Mouse (Mus musculus) MEL (cell line): ENCODE measurements at regions not wholly inside any gene's neighbourhood (a gene's known extent, or its start where the extent isn't known, plus 50 kb on each side); places are given as distances from the start of the nearest gene placed in this dataset.

Source experiments
- DNase-seq: peaks from one replicate; pipeline ENCODE4 v3.0.0; 2011; ENCODE audit warnings: low read depth, low spot score
- H3K27ac ChIP-seq: 2 replicates; pipeline ENCODE4 v1.5.1; 2012; ENCODE audit warnings: low read depth, mild to moderate bottlenecking, control low read depth, low read length, moderate library complexity; ENCODE audit not compliant: control insufficient read depth
- H3K27me3 ChIP-seq, 2 experiments: fragments of 150-350 bp in 1 of 2; sonication (generic) in 1 of 2; 2 replicates each; pipeline ENCODE4 v1.6.1; 2012; ENCODE audit warnings: low read length in 2 of 2, mild to moderate bottlenecking in 2 of 2, improper control_type of control experiment in 1 of 2, moderate library complexity in 1 of 2; ENCODE audit not compliant: insufficient read depth in 2 of 2, control insufficient read depth in 1 of 2
- H3K36me3 ChIP-seq, 2 experiments: 2 replicates each; pipeline ENCODE4 v1.6.1; 2012 to 2014; ENCODE audit warnings: low read length in 2 of 2, improper control_type of control experiment in 1 of 2, inconsistent platforms in 1 of 2, mild to moderate bottlenecking in 1 of 2; ENCODE audit not compliant: insufficient read depth in 2 of 2, control insufficient read depth in 1 of 2
- H3K4me1 ChIP-seq, 2 experiments: fragments of 150-350 bp in 1 of 2; sonication (generic) in 1 of 2; 2 replicates each; pipeline ENCODE4 v1.6.1; 2012; ENCODE audit warnings: low read length in 2 of 2, improper control_type of control experiment in 1 of 2, mild to moderate bottlenecking in 1 of 2; ENCODE audit not compliant: insufficient read depth in 2 of 2, control insufficient read depth in 1 of 2
- H3K4me3 ChIP-seq, 2 experiments: fragments of 150-350 bp in 1 of 2; sonication (generic) in 1 of 2; 2 replicates each; pipeline ENCODE4 v1.5.1; 2012; ENCODE audit warnings: low read depth in 2 of 2, low read length in 2 of 2, mild to moderate bottlenecking in 2 of 2, moderate library complexity in 2 of 2, control low read depth in 1 of 2, improper control_type of control experiment in 1 of 2; ENCODE audit not compliant: control insufficient read depth in 1 of 2, insufficient read depth in 1 of 2
- H3K79me2 ChIP-seq: 2 replicates; pipeline ENCODE4 v1.6.1; 2012; ENCODE audit warnings: mild to moderate bottlenecking, low read length, moderate library complexity; ENCODE audit not compliant: control insufficient read depth, poor library complexity, insufficient read depth
- H3K9ac ChIP-seq: 2 replicates; pipeline ENCODE4 v1.6.1; 2012; ENCODE audit warnings: low read depth, mild to moderate bottlenecking, control low read depth, low read length, moderate library complexity; ENCODE audit not compliant: control insufficient read depth, poor library complexity, severe bottlenecking
- H3K9me3 ChIP-seq: fragments of 150-350 bp; sonication (generic); replicated peaks from 2 replicates; pipeline ENCODE4 v1.6.1; 2012; ENCODE audit warnings: mild to moderate bottlenecking, low read length, improper control_type of control experiment, moderate library complexity; ENCODE audit not compliant: insufficient read depth
- CHD1 ChIP-seq: IDR thresholded peaks from 2 replicates; pipeline ENCODE4 v1.6.1; 2012; ENCODE audit warnings: low read depth, mild to moderate bottlenecking, inconsistent platforms, low read length, improper control_type of control experiment
- E2F4 ChIP-seq: IDR thresholded peaks from 2 replicates; pipeline ENCODE4 v1.6.1; 2011; ENCODE audit warnings: low read depth, low read length, improper control_type of control experiment, borderline replicate concordance
- ELF1 ChIP-seq: IDR thresholded peaks from 2 replicates; pipeline ENCODE4 v1.6.1; 2014; ENCODE audit warnings: low read depth, mild to moderate bottlenecking, inconsistent platforms, low read length, improper control_type of control experiment, moderate library complexity
- EP300 ChIP-seq, 2 experiments: IDR thresholded peaks; 2 replicates each; pipeline ENCODE4 v1.6.1; 2011; ENCODE audit warnings: improper control_type of control experiment in 2 of 2, low read length in 2 of 2, low read depth in 1 of 2, mild to moderate bottlenecking in 1 of 2
- ETS1 ChIP-seq: IDR thresholded peaks from 2 replicates; pipeline ENCODE4 v1.6.1; 2012; ENCODE audit warnings: low read depth, mild to moderate bottlenecking, inconsistent platforms, low read length, improper control_type of control experiment, moderate library complexity
- GABPA ChIP-seq: IDR thresholded peaks from 2 replicates; pipeline ENCODE4 v1.6.1; 2012; ENCODE audit warnings: low read depth, mild to moderate bottlenecking, inconsistent platforms, low read length, improper control_type of control experiment, moderate library complexity
- GATA1 ChIP-seq: IDR thresholded peaks from 2 replicates; pipeline ENCODE4 v1.6.1; 2011; ENCODE audit warnings: low read depth, low read length, improper control_type of control experiment
- HCFC1 ChIP-seq: IDR thresholded peaks from 2 replicates; pipeline ENCODE4 v1.6.1; 2012; ENCODE audit warnings: low read depth, mild to moderate bottlenecking, inconsistent platforms, low read length, improper control_type of control experiment, moderate library complexity
- KAT2A ChIP-seq: conservative IDR thresholded peaks from 2 replicates; pipeline ENCODE4 v1.6.1; 2012; ENCODE audit warnings: low read depth, low read length, improper control_type of control experiment, inconsistent platforms
- MAFK ChIP-seq: IDR thresholded peaks from 2 replicates; pipeline ENCODE4 v1.6.1; 2011; ENCODE audit warnings: low read depth, mild to moderate bottlenecking, low read length, improper control_type of control experiment, borderline replicate concordance
- MAX ChIP-seq: IDR thresholded peaks from 2 replicates; pipeline ENCODE4 v1.6.1; 2011; ENCODE audit warnings: low read length, improper control_type of control experiment
- MXI1 ChIP-seq: IDR thresholded peaks from 2 replicates; pipeline ENCODE4 v1.6.1; 2011; ENCODE audit warnings: mild to moderate bottlenecking, low read depth, low read length, improper control_type of control experiment
- MYB ChIP-seq: IDR thresholded peaks from 2 replicates; pipeline ENCODE4 v1.6.1; 2011; ENCODE audit warnings: mild to moderate bottlenecking, low read depth, low read length, improper control_type of control experiment
- MYC ChIP-seq: IDR thresholded peaks from 2 replicates; pipeline ENCODE4 v1.6.1; 2011; ENCODE audit warnings: low read depth, mild to moderate bottlenecking, low read length, improper control_type of control experiment, moderate library complexity
- POLR2AphosphoS2 ChIP-seq: IDR thresholded peaks from 2 replicates; pipeline ENCODE4 v1.6.1; 2011; ENCODE audit warnings: low read length, improper control_type of control experiment
- POLR2AphosphoS5 ChIP-seq: IDR thresholded peaks from 2 replicates; pipeline ENCODE4 v1.6.1; 2012; ENCODE audit warnings: low read depth, borderline replicate concordance, mild to moderate bottlenecking, inconsistent platforms, low read length, moderate library complexity, mixed read lengths
- RCOR1 ChIP-seq: IDR thresholded peaks from 2 replicates; pipeline ENCODE4 v1.6.1; 2012; ENCODE audit warnings: low read depth, mild to moderate bottlenecking, inconsistent platforms, low read length, improper control_type of control experiment
- SIN3A ChIP-seq: IDR thresholded peaks from 2 replicates; pipeline ENCODE4 v1.6.1; 2012; ENCODE audit warnings: low read length, improper control_type of control experiment, inconsistent platforms
- SMC3 ChIP-seq: IDR thresholded peaks from 2 replicates; pipeline ENCODE4 v1.6.1; 2011; ENCODE audit warnings: low read depth, low read length, improper control_type of control experiment
- TBP ChIP-seq: IDR thresholded peaks from 2 replicates; pipeline ENCODE4 v1.8.0; 2011; ENCODE audit warnings: low read depth, low read length, improper control_type of control experiment
- TCF12 ChIP-seq: IDR thresholded peaks from 2 replicates; pipeline ENCODE4 v1.6.1; 2014; ENCODE audit warnings: low read depth, mild to moderate bottlenecking, inconsistent platforms, low read length, improper control_type of control experiment, moderate library complexity
- UBTF ChIP-seq: IDR thresholded peaks from 2 replicates; pipeline ENCODE4 v1.6.1; 2012; ENCODE audit warnings: low read depth, mild to moderate bottlenecking, inconsistent platforms, low read length, improper control_type of control experiment, moderate library complexity, borderline replicate concordance; ENCODE audit not compliant: insufficient read depth
- USF1 ChIP-seq: IDR thresholded peaks from 2 replicates; pipeline ENCODE4 v1.6.1; 2014; ENCODE audit warnings: low read depth, mild to moderate bottlenecking, inconsistent platforms, low read length, improper control_type of control experiment, moderate library complexity
- USF2 ChIP-seq, 2 experiments: IDR thresholded peaks; 2 replicates each; pipeline ENCODE4 v1.6.1; 2011 to 2012; ENCODE audit warnings: improper control_type of control experiment in 2 of 2, low read length in 2 of 2, borderline replicate concordance in 1 of 2, inconsistent platforms in 1 of 2, low read depth in 1 of 2, mild to moderate bottlenecking in 1 of 2; ENCODE audit not compliant: insufficient read depth in 1 of 2

- no peaks in the 10 kb centered on the region for H3K27me3 ChIP-seq
- H3K27ac ChIP-seq, result no peak overlapping the region
- H3K36me3 ChIP-seq, result no peaks in the 10 kb centered on the region
- TF ChIP-seq TCF12 (no peak), UBTF (no peak)
- H3K4me1 ChIP-seq, result no peaks in the 10 kb centered on the region
- no peak for DNase-seq
- no peaks in the 10 kb centered on the region for H3K79me2 ChIP-seq
- no peak overlapping the region for H3K9ac ChIP-seq
- no peaks in the 10 kb centered on the region for H3K9me3 ChIP-seq
- H3K4me3 ChIP-seq, result no peak overlapping the region
Observed at GRCm38 (mm10) chr17:82606642-82607175, 608.4 kb upstream of the Pkdcc start.

DNA sequence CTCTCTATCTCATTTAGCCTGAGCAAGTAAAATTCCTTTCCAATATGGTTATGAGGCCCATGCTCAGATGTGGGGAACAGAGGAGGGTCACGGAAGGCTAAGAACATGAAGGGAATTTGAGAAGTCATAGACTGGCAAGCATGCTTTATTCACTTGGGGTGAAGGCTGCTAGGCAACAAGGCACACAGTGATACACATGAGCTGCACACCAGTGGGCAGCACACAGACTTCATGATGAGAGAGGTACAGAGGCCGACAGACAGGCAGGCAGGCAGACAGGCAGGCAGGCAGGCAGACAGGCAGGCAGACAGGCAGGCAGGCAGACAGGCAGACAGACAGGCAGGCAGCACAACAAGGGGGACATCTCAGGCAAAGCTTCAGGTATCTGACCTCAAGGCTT, 631.3 kb upstream of the Pkdcc start:
- Histone ChIP-seq H3K79me2 (no peaks in the 10 kb centered on the region), H3K9me3 (no peaks in the 10 kb centered on the region), H3K4me1 (no peaks in the 10 kb centered on the region), H3K9ac (no peak overlapping the region), H3K4me3 (no peak overlapping the region), H3K36me3 (no peaks in the 10 kb centered on the region), H3K27me3 (no peaks in the 10 kb centered on the region), H3K27ac (no peak overlapping the region)
- no peak for DNase-seq
- TF ChIP-seq RCOR1 (no peak), POLR2AphosphoS2 (no peak), GABPA (no peak), KAT2A (no peak), MAFK (no peak), E2F4 (no peak), ELF1 (no peak), TBP (no peak), UBTF (no peak), ETS1 (no peak), POLR2AphosphoS5 (no peak), HCFC1 (no peak)

GRCm38 (mm10) chr17:82533521-82533920, 681.6 kb upstream of the Pkdcc start:
- peak; percentile 89 for DNase-seq
- Histone ChIP-seq H3K27ac (peak overlapping the region; percentile 44), H3K9me3 (no peaks in the 10 kb centered on the region), H3K4me1 (peaks cover 5 to 8% of the 10 kb centered on the region in 2 experiments; a peak in 3 of 4 replicates), H3K79me2 (no peaks in the 10 kb centered on the region), H3K4me3 (no peak overlapping the region), H3K9ac (no peak overlapping the region), H3K36me3 (peaks cover 0 to 14% of the 10 kb centered on the region in 2 experiments; a peak in 2 of 4 replicates), H3K27me3 (no peaks in the 10 kb centered on the region)
- TF ChIP-seq ETS1 (peak; percentile 77), MAX (peak; percentile 88), USF2 (IDR thresholded peaks at IDR 0.05; ENCODE audit: borderline replicate concordance in 1 of 2, insufficient read depth in 1 of 2, low read depth in 1 of 2, low read length in 2 of 2) (peak in 1 of 2 experiments; percentile 58; a peak in 2 of 4 replicates), TCF12 (peak; percentile 58), CHD1 (no peak), RCOR1 (peak; percentile 21; the same call in 1 of the 2 replicates), HCFC1 (no peak), TBP (no peak), SMC3 (no peak), USF1 (peak; percentile 90), MYB (peak; percentile 73), SIN3A (peak; percentile 76), MXI1 (peak; percentile 86), EP300 (IDR thresholded peaks at IDR 0.05; ENCODE audit: low read depth in 1 of 2, low read length in 2 of 2) (peak; percentile 87), MYC (peak; percentile 86), GATA1 (peak; percentile 87)
